Mouse (Mus musculus) heart, adult 2 months (tissue): ENCODE data around the gene Prn.

Source experiments
- CTCF ChIP-seq: fragments of 200-600 bp; IDR thresholded peaks from 2 replicates; pipeline ENCODE4 v1.8.1; 2022; ENCODE audit warnings: antibody characterized with exemption, mild to moderate bottlenecking, moderate library complexity
- EP300 ChIP-seq: fragments of 200-500 bp; IDR thresholded peaks from 2 replicates; pipeline ENCODE4 v1.6.1; 2011; ENCODE audit warnings: low read depth, low read length, control low read depth; ENCODE audit not compliant: insufficient read depth
- POLR2A ChIP-seq: fragments of 200-500 bp; IDR thresholded peaks from 2 replicates; pipeline ENCODE4 v1.6.1; 2011; ENCODE audit warnings: mild to moderate bottlenecking, low read depth, low read length, control low read depth; ENCODE audit not compliant: insufficient read depth

- TF ChIP-seq CTCF (no peak), POLR2A (no peak), EP300 (no peak)
These were observed 31.7 kb downstream of the Prn start for GRCm38 (mm10) chr2:131941501-131941900.
